Mouse (Mus musculus) gastrocnemius, postnatal 14 days (tissue): ENCODE results near the gene Unc13c. TPM values are rescaled to one million over a fixed set of nuclear protein-coding genes. Genes with fewer than 3 reads are reported as not detected.

Experiments
- DNase-seq: peaks from one replicate; pipeline ENCODE4 v3.0.0; 2021; ENCODE audit warnings: mixed read lengths
- intact Hi-C: fragments of 180-260 bp; cut with DNase I; formaldehyde crosslinking; loops from one replicate; pipeline ENCODE4 v1.15.1; 2025; ENCODE audit warnings: low total_unique reads
- total RNA-seq, 2 experiments: library from RNA; stranded (reverse); gene quantifications; 2 replicates each; pipeline ENCODE4 v1.2.3; 2021

Unc13c gene
- total RNA-seq, 2 experiments from 2014 or later: 0.09 to 0.27 TPM

GRCm38 (mm10) chr9:73671656-73672212, 297.0 kb downstream of the Unc13c start:
- no peak for DNase-seq
- intact Hi-C loops: no loop called here

GRCm38 (mm10) chr9:73670040-73670439, 298.7 kb downstream of the Unc13c start:
- DNase-seq: no peak
- intact Hi-C loops: no loop called here

- intact Hi-C loops: no loop called here
- DNase-seq: no peak
These were observed 305.9 kb downstream of the Unc13c start for GRCm38 (mm10) chr9:73662839-73663238.

GRCm38 (mm10) chr9:73649088-73649487, 319.7 kb downstream of the Unc13c start:
- intact Hi-C loops: no loop called here
- DNase-seq: no peak

- no peak for DNase-seq
- intact Hi-C loops: no loop called here
These were observed 330.6 kb downstream of the Unc13c start for GRCm38 (mm10) chr9:73638119-73638518.

GRCm38 (mm10) chr9:73625171-73625570, 343.6 kb downstream of the Unc13c start:
- DNase-seq: no peak
- intact Hi-C loops: no loop called here

- intact Hi-C loops: no loop called here
- no peak for DNase-seq
These were observed 355.9 kb downstream of the Unc13c start for GRCm38 (mm10) chr9:73612896-73613295.

- DNase-seq: no peak
- intact Hi-C loops: no loop called here
These were observed 364.8 kb downstream of the Unc13c start for GRCm38 (mm10) chr9:73603921-73604320.

- DNase-seq: no peak
- intact Hi-C loops: no loop called here
These were observed 403.2 kb downstream of the Unc13c start for GRCm38 (mm10) chr9:73565558-73565957.

- DNase-seq: peak; percentile 48
- intact Hi-C loops: no loop called here
These were observed 408.7 kb downstream of the Unc13c start for GRCm38 (mm10) chr9:73560037-73560436.

- DNase-seq: peak; percentile 27
- intact Hi-C loops: loop anchor here (2.0 kb wide), 1 partner anchor 425 kb away; no protein-coding TSS in a partner anchor
These were observed 411.0 kb downstream of the Unc13c start for GRCm38 (mm10) chr9:73557805-73558204.

GRCm38 (mm10) chr9:73555354-73555753, 413.4 kb downstream of the Unc13c start:
- DNase-seq: peak; percentile 14
- intact Hi-C loops: no loop called here

GRCm38 (mm10) chr9:73472568-73472967, 496.2 kb downstream of the Unc13c start:
- no peak for DNase-seq
- intact Hi-C loops: no loop called here

GRCm38 (mm10) chr9:73462027-73462426, 506.7 kb downstream of the Unc13c start:
- intact Hi-C loops: no loop called here
- no peak for DNase-seq

- intact Hi-C loops: no loop called here
- DNase-seq: no peak
These were observed 518.8 kb downstream of the Unc13c start for GRCm38 (mm10) chr9:73450009-73450408.

- intact Hi-C loops: no loop called here
These were observed 519.5 kb downstream of the Unc13c start for GRCm38 (mm10) chr9:73449216-73449615.

GRCm38 (mm10) chr9:73431925-73432324, 536.8 kb downstream of the Unc13c start:
- intact Hi-C loops: no loop called here
- DNase-seq: no peak

More at GRCm38 (mm10) chr9:73449216-73449615, 519.5 kb downstream of the Unc13c start:
- no peak for DNase-seq

Other genes with a start within 250 kb of the Unc13c start
- gene Wdr72, start 141.4 kb upstream of the Unc13c start, total RNA-seq: not detected